Mouse (Mus musculus) neural tube, embryonic 13.5 days (tissue): ENCODE results near the gene Cxcl5. TPM values are rescaled to one million over a fixed set of nuclear protein-coding genes. Genes with fewer than 3 reads are reported as not detected.

Experiments used
- ATAC-seq: fragments of 200-750 bp; cut with Nextera tagmentation; 2 replicates; pipeline ENCODE4 v1.8.0; 2017; ENCODE audit warnings: low read depth, mild to moderate bottlenecking, moderate TSS enrichment, moderate library complexity
- H3K27ac ChIP-seq: fragments of 300-500 bp; sonication (generic); replicated peaks from 2 replicates; pipeline ENCODE4 v1.5.1; 2015; ENCODE audit warnings: moderate library complexity, mild to moderate bottlenecking, inconsistent platforms
- H3K27me3 ChIP-seq: fragments of 300-500 bp; sonication (generic); 2 replicates; pipeline ENCODE4 v1.6.1; 2015; ENCODE audit warnings: mild to moderate bottlenecking, inconsistent platforms
- H3K36me3 ChIP-seq: fragments of 300-500 bp; sonication (generic); 2 replicates; pipeline ENCODE4 v1.6.1; 2015; ENCODE audit warnings: mild to moderate bottlenecking, inconsistent platforms
- H3K4me1 ChIP-seq: fragments of 300-500 bp; sonication (generic); replicated peaks from 2 replicates; pipeline ENCODE4 v1.6.1; 2015; ENCODE audit warnings: inconsistent platforms
- H3K4me2 ChIP-seq: fragments of 300-500 bp; sonication (generic); 2 replicates; pipeline ENCODE4 v1.6.1; 2015; ENCODE audit warnings: inconsistent platforms, mild to moderate bottlenecking, moderate library complexity
- H3K4me3 ChIP-seq: fragments of 300-500 bp; sonication (generic); 2 replicates; pipeline ENCODE4 v1.5.1; 2015; ENCODE audit warnings: mild to moderate bottlenecking, inconsistent platforms
- H3K9ac ChIP-seq: fragments of 300-500 bp; sonication (generic); 2 replicates; pipeline ENCODE4 v1.6.1; 2015; ENCODE audit warnings: moderate library complexity, mild to moderate bottlenecking, inconsistent platforms
- H3K9me3 ChIP-seq: fragments of 300-500 bp; sonication (generic); 2 replicates; pipeline ENCODE4 v1.6.1; 2016; ENCODE audit warnings: inconsistent platforms
- WGBS: fragments of 180-500 bp; shearing (Covaris S2); methylation state at CpG from one replicate; pipeline ENCODE4 v1.1.7; 2015; 5-methylcytosine and 5-hydroxymethylcytosine counted together
- polyA plus RNA-seq: library from polyadenylated mRNA; unstranded; fragments of >200 nt; fragmentation: Nextera tagmentation; extraction: Ambion mirVana; gene quantifications from 2 replicates; pipeline ENCODE4 v1.2.1, GENCODE M21; 2015

Gene Cxcl5
- not detected in 2 replicates for polyA plus RNA-seq

GRCm38 (mm10) chr5:90759077-90760065 lies at the start of gene Cxcl5:
TSS of gene Cxcl5 (plus strand) at chr5:90759360.
- peak within 1 kb of the TSS; percentile 74 for H3K9ac ChIP-seq
- 5% methylated on average over 32 of the region's 32 CpGs for WGBS
- peak within 1 kb of the TSS; percentile 48 for H3K4me3 ChIP-seq
- peak within 1 kb of the TSS; percentile 80 for H3K4me2 ChIP-seq
- peak; percentile 74 for ATAC-seq
- peaks cover 13% of the 10 kb centered on the region for H3K4me1 ChIP-seq
- H3K9me3 ChIP-seq, result no peaks in the 10 kb centered on the region
- peaks cover 25% of the 10 kb centered on the region for H3K27me3 ChIP-seq
- no peaks in the 10 kb centered on the region for H3K36me3 ChIP-seq
- no peak within 1 kb of the TSS for H3K27ac ChIP-seq

DNA sequence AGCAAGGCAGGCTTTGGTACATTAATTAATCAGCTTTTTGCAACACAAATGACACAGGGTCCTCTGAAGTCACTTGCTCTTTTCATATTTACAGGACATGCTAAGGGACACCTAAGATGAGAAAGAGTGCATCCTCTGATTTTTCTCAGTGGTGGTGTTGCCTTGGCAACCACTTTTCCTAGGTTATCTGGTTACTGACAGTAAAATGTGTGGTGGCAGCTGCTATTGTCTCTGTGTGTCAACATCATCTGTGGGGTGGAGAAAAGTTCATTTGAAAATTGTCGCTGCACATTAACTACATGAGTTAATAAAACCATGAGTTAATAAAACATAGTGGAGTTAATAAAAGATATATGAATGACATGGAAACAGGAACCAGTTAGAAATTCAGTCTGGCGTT lies 47.8 kb upstream of the Cxcl5 start:
- Histone ChIP-seq H3K27me3 (no peaks in the 10 kb centered on the region), H3K27ac (no peak overlapping the region), H3K4me1 (no peaks in the 10 kb centered on the region), H3K4me2 (no peak overlapping the region), H3K36me3 (no peaks in the 10 kb centered on the region), H3K4me3 (no peak overlapping the region), H3K9ac (no peak overlapping the region), H3K9me3 (no peaks in the 10 kb centered on the region)
- WGBS, result 82% methylated on average over 2 of the region's 2 CpGs
- ATAC-seq, result no peak

GRCm38 (mm10) chr5:90717937-90718336 lies 41.2 kb upstream of the Cxcl5 start:
- H3K36me3 ChIP-seq, result no peaks in the 10 kb centered on the region
- no peaks in the 10 kb centered on the region for H3K9me3 ChIP-seq
- H3K9ac ChIP-seq, result no peak overlapping the region
- no peak overlapping the region for H3K27ac ChIP-seq
- no peak overlapping the region for H3K4me2 ChIP-seq
- 87% methylated on average over 1 of the region's 1 CpGs for WGBS
- no peak for ATAC-seq
- no peaks in the 10 kb centered on the region for H3K4me1 ChIP-seq
- no peak overlapping the region for H3K4me3 ChIP-seq
- H3K27me3 ChIP-seq, result no peaks in the 10 kb centered on the region

DNA sequence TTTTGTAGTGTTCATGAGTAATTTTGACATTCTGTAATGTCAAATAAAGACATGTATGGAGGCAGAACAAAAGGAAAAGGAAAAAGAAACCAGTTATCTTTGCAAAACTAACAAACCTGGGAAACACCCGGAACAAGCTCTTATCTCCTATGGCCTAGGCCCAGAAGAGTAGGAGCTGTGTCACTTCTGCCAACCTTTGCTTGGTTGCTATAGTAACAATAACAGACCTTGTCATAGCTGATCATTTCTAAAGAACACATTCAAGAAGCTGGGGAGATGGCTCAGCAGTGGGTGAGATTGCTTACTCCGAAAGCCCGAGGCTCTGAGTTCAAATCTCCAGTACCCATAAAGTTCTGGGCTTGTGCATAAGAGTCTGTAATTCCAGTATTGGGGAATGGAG lies 36.5 kb upstream of the Cxcl5 start:
- Histone ChIP-seq H3K4me2 (no peak overlapping the region), H3K27ac (no peak overlapping the region), H3K36me3 (no peaks in the 10 kb centered on the region), H3K4me1 (no peaks in the 10 kb centered on the region), H3K9ac (no peak overlapping the region), H3K4me3 (no peak overlapping the region), H3K27me3 (no peaks in the 10 kb centered on the region), H3K9me3 (peaks cover 5% of the 10 kb centered on the region; the same call in 1 of the 2 replicates)
- 93% methylated on average over 3 of the region's 3 CpGs for whole genome bisulfite sequencing
- ATAC-seq, result no peak

GRCm38 (mm10) chr5:90728254-90728653 lies 30.9 kb upstream of the Cxcl5 start:
- Histone ChIP-seq H3K9me3 (peaks cover 6% of the 10 kb centered on the region; the same call in 1 of the 2 replicates), H3K4me2 (no peak overlapping the region), H3K36me3 (no peaks in the 10 kb centered on the region), H3K27ac (no peak overlapping the region), H3K4me3 (no peak overlapping the region), H3K27me3 (no peaks in the 10 kb centered on the region), H3K4me1 (no peaks in the 10 kb centered on the region), H3K9ac (no peak overlapping the region)
- ATAC-seq, result no peak
- 50% methylated on average over 3 of the region's 3 CpGs for WGBS

- ATAC-seq, result no peak
- H3K36me3 ChIP-seq, result no peaks in the 10 kb centered on the region
- H3K4me3 ChIP-seq, result no peak overlapping the region
- WGBS, result 68% methylated on average over 4 of the region's 4 CpGs
- no peak overlapping the region for H3K4me2 ChIP-seq
- H3K4me1 ChIP-seq, result no peaks in the 10 kb centered on the region
- H3K9ac ChIP-seq, result no peak overlapping the region
- H3K27ac ChIP-seq, result no peak overlapping the region
- H3K9me3 ChIP-seq, result peaks cover 6% of the 10 kb centered on the region; the same call in 1 of the 2 replicates
- H3K27me3 ChIP-seq, result no peaks in the 10 kb centered on the region
Observed at GRCm38 (mm10) chr5:90731480-90731879, 27.7 kb upstream of the Cxcl5 start.

DNA sequence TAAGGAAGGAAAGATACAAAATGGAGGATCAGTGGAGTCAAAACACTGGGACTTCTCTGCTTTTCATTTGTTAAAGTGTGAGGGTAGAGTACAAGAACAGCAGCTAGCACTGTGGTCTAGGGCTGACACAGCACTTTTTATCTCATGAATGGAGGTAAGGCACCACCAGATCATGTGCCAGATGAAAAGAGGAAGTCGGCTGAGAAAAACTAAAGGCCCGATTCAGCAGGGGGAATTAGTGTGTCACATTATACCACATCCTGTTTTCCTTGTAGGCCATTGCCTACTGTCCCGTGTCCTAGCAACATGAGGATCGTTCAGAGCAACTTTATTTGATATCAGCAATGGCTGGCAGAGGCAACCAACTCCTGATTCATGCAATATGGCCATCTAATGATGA lies 17.1 kb upstream of the Cxcl5 start:
- no peak overlapping the region for H3K27ac ChIP-seq
- H3K4me3 ChIP-seq, result no peak overlapping the region
- no peak for ATAC-seq
- H3K4me1 ChIP-seq, result no peaks in the 10 kb centered on the region
- H3K9ac ChIP-seq, result no peak overlapping the region
- WGBS, result 80% methylated on average over 4 of the region's 4 CpGs
- no peaks in the 10 kb centered on the region for H3K9me3 ChIP-seq
- no peaks in the 10 kb centered on the region for H3K36me3 ChIP-seq
- no peak overlapping the region for H3K4me2 ChIP-seq
- no peaks in the 10 kb centered on the region for H3K27me3 ChIP-seq

DNA sequence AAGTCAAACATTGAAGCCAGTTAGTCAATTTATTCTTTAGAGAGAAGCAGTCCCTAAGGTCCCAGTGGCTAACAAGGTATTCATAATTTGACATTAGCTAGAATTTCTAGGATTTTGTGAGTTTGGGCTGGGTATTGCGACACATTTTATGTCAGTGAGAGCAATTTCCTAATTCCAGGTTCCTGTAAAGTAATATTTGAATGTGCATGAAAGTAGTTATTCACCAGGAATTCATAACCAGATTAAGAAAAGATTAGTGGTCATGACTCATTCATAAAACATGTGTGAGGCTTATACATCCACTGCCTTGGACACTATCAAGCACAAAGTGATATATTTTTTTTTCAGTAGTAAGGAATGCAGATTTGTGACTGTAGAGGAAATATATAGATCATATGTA lies 5.2 kb upstream of the Cxcl5 start:
- Histone ChIP-seq H3K4me2 (no peak overlapping the region), H3K4me1 (peaks cover 3% of the 10 kb centered on the region), H3K36me3 (no peaks in the 10 kb centered on the region), H3K9ac (no peak overlapping the region), H3K27me3 (peaks cover 11% of the 10 kb centered on the region), H3K4me3 (no peak overlapping the region), H3K27ac (no peak overlapping the region), H3K9me3 (no peaks in the 10 kb centered on the region)
- no peak for ATAC-seq
- WGBS, result 95% methylated on average over 1 of the region's 1 CpGs

DNA sequence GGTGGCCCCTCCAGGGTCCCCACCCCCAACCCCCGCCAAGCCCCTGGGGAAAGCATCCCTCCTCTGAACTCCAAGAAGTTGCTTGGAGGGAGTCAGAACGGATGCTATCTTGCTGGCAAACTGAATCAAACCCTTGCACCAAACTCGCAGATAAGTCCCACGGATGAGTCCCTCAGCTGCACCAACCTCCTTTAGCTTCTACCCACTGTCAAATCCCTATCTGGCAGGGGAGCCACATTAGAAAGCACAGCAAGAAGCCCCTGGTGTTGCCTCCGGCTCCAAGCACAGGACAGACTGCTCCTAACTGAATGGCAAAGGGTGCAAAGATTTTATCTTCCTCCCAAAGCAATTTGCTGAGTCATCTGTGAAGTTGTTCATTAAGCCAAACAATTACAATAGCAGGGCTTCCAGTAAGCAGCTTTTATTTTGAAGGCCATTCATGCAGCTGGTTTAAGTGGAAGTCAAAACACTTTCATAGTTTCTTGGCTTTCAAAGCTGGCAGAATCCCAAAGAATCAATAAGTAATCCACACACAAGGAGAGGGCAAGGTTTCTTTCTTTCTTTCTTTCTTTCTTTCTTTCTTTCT lies 1.0 kb upstream of the Cxcl5 start:
- no peak overlapping the region for H3K4me3 ChIP-seq
- peaks cover 13% of the 10 kb centered on the region for H3K4me1 ChIP-seq
- 54% methylated on average over 5 of the region's 5 CpGs for whole genome bisulfite sequencing
- no peak overlapping the region for H3K4me2 ChIP-seq
- peaks cover 25% of the 10 kb centered on the region for H3K27me3 ChIP-seq
- H3K9ac ChIP-seq, result no peak overlapping the region
- H3K9me3 ChIP-seq, result no peaks in the 10 kb centered on the region
- no peaks in the 10 kb centered on the region for H3K36me3 ChIP-seq
- no peak for ATAC-seq
- H3K27ac ChIP-seq, result no peak overlapping the region

DNA sequence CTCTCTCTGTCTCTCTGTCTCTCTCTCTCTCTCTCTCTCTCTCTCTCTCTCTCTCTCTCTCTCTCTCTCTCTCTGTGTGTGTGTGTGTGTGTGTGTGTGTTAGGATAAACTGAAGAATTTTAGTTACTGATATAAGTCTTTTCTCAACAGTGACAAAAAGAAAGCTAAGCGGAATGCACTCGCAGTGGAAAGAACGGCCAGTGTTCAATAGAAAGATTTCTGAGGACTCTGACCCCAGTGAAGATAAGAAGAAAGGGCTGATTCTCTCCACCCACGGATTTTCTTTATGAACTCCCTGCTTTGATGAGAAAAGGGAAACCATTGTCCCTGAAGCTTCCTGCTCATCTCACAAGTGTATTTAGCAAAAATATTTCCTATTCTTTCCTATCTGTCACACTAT lies 1.1 kb downstream of the Cxcl5 start:
- ATAC-seq, result no peak
- H3K36me3 ChIP-seq, result no peaks in the 10 kb centered on the region
- WGBS, result 45% methylated on average over 4 of the region's 4 CpGs

DNA sequence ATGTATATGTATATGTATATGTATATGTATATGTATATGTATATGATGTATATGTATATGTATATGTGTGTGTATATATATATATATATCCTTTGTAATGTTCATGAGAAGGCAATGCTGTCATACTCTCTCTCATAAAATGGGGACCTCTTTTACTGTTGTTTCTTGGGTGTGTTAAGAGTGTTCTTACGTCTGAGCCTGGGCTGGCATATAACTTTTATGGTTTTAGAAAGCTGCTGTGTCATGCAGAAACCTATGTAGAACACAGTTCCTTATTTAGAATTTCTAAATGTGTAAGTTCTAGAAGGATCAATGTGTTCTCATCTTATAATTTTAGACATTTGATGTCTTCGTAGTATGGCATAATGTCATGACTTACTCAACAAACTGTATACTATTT lies 1.7 kb downstream of the Cxcl5 start:
- H3K36me3 ChIP-seq, result no peaks in the 10 kb centered on the region
- peaks cover 25% of the 10 kb centered on the region for H3K27me3 ChIP-seq
- no peak overlapping the region for H3K4me3 ChIP-seq
- H3K4me2 ChIP-seq, result no peak overlapping the region
- WGBS, result 91% methylated on average over 2 of the region's 2 CpGs
- no peak overlapping the region for H3K9ac ChIP-seq
- ATAC-seq, result no peak
- H3K27ac ChIP-seq, result no peak overlapping the region
- peaks cover 13% of the 10 kb centered on the region for H3K4me1 ChIP-seq
- no peaks in the 10 kb centered on the region for H3K9me3 ChIP-seq

More for the DNA sequence above, 1.1 kb downstream of the Cxcl5 start:
- Histone ChIP-seq H3K27ac (no peak overlapping the region), H3K9ac (no peak overlapping the region), H3K27me3 (peaks cover 25% of the 10 kb centered on the region), H3K4me3 (no peak overlapping the region), H3K4me2 (no peak overlapping the region), H3K9me3 (no peaks in the 10 kb centered on the region), H3K4me1 (peaks cover 13% of the 10 kb centered on the region)

DNA sequence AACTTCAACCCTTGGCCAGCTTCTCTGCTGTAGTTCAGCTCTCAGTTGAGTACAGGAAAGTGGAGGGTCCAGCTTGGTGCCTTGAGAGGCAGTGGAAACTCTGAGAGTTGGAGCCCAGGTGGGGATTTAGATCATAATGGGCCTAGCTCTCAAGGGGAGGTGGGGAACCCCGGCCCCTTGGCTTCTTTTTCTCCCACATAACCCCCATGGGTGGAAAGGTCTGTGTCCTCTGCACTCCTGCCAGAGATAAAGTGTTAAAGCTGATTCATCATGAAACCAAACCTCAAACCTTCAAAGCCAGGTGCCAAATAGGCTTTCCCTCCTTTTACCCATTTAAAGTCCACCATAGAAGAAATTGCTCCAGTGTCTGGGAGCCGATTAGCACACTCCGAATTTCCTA lies 2.7 kb downstream of the Cxcl5 start:
- H3K9ac ChIP-seq, result no peak overlapping the region
- ATAC-seq, result no peak
- peaks cover 25% of the 10 kb centered on the region for H3K27me3 ChIP-seq
- no peaks in the 10 kb centered on the region for H3K36me3 ChIP-seq
- no peak overlapping the region for H3K4me2 ChIP-seq
- peaks cover 13% of the 10 kb centered on the region for H3K4me1 ChIP-seq
- no peak overlapping the region for H3K27ac ChIP-seq
- H3K4me3 ChIP-seq, result no peak overlapping the region
- no peaks in the 10 kb centered on the region for H3K9me3 ChIP-seq
- 84% methylated on average over 3 of the region's 3 CpGs for WGBS
